Mouse (Mus musculus) liver, adult (tissue): ENCODE measurements around the gene Glra4.

Experiments
- GATA4 ChIP-seq: IDR thresholded peaks from 2 replicates; pipeline ENCODE4 v1.6.1; 2014; ENCODE audit warnings: mild to moderate bottlenecking, low read length; ENCODE audit not compliant: insufficient replicate concordance

The Glra4 gene

DNA sequence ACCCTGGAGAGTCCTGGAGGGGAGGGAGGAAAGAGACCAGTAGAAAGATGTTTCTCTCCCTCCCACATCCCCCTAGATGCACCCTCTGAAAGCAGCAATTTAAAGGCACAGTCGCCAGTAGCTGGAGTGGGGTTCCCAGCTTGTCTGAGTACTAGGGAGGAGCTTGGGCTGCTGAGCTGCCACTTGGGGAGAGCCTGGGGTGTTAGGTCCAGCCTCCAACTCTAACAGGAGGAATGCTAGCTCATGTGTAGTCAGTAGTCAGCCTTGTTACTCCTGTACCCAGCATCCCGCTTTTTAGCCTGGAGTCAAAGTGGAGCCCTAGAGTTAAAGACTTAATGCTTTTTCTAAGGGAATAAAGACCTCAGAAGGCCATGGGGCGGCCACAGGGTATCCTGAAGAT, at the start of gene Glra4:
Gene Glra4 (minus strand): TSS at position 101 of the 400 bp plus-strand sequence.
- TF ChIP-seq GATA4 = no peak

DNA sequence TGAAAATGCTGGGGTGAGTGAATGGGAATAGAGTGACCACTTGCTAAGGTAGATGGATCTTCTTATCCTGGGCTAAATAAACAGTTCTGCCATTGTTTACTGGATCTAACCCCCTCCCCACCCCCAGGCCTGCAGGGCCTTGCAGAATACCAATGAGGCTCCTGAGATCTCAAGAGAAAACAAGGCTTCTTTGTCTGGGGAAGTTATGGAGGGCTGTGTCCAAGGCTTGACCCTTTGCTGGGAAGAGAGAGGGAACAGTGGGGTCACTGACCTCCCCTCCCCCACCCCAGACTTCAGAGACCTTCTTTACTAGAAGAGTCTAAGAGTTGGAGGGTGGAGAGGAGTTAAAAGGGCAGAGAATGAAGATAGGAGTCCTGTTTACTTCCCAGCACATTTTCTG, 48.7 kb upstream of the Glra4 start:
- TF ChIP-seq GATA4 = no peak

DNA sequence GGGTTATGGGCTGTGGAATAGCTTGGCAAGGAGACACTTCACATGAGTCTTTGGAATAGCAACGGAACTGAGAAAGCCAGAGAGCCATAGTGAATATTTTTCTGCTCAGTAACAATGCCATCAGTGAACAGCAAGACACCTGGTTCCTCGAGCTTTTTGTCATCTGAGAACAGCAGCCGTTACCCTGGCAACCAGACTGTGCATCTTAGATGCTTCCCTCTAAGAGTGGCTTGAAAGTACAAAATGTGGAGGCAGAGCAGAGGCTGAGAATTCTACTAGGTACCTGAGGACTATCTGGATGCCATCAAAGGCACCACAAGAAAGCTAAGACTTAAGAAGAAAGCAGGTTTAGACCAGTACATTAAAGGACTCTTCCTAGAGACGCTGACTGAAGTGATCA, 45.1 kb upstream of the Glra4 start:
- TF ChIP-seq GATA4 = no peak

DNA sequence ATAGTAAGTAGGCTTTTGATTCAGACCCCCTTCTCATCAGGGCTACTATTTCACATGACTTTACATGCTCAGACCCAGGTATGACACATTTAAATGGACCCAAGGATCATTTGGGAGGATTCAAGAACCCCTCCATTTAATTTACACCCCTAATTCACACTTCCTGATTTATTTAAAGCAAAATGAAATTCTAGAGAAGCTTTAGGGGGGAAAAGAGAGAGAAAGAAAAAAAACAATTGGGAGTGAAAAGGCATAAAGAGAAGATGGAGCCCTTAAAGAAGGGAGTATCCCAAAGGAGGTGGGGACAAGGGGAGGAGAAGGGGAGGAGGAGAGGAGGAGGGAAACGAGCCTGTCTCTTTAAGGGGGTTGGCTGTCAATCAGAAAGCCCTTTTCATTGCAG, 42.4 kb upstream of the Glra4 start, which contains the start of gene Plp1:
Gene Plp1 (plus strand): TSS at position 301 of the 400 bp plus-strand sequence.
- TF ChIP-seq GATA4 = no peak

DNA sequence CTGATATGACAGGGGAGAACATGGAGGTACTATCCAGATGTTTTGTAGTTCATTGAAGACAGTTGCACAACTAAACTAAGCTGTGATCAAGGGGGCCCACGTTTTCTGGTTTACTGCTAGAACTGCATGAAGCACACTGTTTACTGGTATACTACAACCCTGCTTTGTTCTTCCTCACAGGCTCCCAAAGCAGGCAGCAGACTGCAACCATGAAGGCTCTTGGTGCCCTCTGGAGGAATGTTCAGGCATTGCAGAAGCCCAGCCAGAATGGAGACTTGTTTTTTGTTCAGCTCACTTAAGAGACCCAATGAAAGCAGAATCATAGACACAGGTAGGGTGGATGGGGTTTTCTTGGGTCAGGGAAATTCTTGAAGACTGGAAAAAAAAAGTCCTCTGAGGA, 40.3 kb upstream of the Glra4 start:
- no peak for TF ChIP-seq GATA4

DNA sequence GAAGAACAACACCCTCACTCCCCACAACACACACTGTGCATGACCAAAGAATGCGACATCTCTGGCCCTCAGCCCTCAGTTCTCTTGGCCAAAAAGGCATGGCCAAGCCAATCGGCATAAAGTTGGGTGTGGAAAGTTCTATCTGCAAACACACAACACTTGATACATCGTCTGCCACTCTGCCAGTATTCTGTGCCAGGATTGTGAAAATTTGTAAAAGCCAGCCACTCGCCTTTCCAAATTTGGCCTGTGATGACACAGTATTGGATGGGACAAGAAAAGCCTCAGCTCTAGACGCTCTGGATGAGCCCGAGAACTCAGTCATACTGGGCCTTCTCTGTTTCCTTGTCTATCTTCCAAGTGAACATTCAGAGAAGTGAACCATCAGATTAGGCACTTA, 39.8 kb upstream of the Glra4 start:
- TF ChIP-seq GATA4 = no peak

DNA sequence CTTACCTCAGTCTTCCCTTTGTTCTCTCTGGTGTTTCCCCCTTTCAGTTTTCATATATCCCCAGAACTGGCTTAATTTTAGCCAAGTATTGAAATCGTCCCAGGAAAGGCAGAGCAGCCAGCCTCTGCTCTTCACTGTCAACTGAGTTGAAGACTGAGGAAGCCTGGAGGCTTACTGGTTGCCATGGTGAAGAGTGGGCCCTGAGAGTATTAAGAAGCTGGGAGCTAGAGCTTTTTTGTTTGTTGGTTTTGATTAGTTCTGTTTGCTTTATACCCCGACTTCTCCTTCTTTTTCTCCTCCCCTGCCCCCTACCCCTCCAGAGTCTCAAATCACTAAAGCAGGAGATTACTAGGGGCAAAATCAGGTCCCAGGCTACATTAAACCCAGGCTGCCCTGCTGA, 17.3 kb upstream of the Glra4 start:
- TF ChIP-seq GATA4 = no peak

DNA sequence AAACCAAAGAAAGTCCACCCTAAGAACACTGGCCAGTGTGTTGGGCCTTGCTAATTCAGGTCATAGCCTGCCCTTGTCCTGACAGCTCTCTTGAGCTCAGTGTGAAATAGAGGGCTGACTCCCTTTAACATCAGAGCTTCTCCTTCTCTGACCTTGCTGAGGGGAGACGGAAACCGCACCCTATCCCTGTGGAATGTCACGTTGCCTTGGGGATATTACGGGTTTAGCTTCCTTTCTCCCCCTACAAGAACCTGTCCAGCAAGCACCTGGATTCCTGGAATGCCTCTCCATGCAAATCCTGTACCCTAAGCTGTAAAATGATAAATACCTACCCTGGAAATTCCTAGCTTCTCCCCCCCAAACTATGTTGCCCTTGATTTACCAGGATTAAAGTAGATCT, 9.5 kb upstream of the Glra4 start:
- TF ChIP-seq GATA4 = no peak

DNA sequence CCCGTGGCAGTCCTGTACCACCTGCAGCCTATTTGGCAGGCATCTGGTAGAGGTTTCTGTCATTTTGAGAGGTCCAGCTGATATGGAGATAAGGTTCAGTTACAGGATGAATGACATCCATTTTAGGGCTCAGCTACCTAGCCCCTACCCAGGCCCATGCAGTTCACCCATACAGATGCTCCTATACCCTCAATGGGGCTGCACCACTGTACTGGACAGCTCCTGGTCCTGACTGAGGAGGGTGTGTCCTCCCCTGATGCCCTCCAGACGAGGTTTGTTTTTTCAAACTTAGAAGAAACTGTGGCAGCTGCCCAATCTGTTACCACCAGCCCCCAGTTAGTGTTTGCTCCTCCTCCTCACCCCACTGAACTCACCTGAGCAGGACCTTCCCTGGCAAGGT, 679 bp downstream of the Glra4 start:
- TF ChIP-seq GATA4 = no peak

DNA sequence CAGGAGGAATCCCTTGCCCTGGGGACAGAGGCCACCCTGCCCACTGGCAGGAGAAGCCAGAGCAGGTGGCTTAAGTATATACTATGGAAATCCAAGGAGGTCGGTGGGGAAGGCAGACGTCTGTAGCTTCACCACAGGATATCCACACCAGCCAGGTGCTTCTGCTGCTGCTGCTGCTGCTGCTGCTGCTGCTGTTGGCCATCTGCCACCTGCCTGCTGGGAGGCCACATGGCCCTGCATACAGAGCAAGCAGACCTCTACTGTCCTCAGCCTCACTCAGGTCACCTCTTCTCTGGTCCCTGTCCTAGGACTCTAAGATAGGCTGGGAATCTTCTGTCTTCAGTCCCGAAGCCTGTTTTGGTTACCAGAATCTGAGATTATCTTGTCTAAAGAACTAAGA, 1.9 kb downstream of the Glra4 start:
- no peak for TF ChIP-seq GATA4

DNA sequence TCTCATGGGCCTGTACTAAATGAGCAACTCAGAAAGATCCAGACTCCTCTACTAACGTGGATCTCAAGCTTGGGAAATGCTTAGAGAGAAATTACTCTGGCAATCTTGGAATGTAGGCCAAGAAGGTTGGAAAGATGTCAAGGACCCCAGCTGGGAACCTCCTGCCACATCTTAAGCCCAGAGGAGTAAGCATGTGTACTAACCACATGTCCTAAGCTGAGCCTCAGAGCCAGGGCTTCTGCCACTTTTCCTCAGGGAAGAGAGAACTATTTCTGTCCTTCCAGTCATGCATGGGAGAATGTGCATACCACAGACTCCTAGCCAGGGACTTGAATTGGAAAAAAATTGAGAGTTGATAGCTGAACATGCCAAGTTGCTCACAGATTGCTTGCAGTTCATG, 6.9 kb downstream of the Glra4 start:
- TF ChIP-seq GATA4 = no peak

DNA sequence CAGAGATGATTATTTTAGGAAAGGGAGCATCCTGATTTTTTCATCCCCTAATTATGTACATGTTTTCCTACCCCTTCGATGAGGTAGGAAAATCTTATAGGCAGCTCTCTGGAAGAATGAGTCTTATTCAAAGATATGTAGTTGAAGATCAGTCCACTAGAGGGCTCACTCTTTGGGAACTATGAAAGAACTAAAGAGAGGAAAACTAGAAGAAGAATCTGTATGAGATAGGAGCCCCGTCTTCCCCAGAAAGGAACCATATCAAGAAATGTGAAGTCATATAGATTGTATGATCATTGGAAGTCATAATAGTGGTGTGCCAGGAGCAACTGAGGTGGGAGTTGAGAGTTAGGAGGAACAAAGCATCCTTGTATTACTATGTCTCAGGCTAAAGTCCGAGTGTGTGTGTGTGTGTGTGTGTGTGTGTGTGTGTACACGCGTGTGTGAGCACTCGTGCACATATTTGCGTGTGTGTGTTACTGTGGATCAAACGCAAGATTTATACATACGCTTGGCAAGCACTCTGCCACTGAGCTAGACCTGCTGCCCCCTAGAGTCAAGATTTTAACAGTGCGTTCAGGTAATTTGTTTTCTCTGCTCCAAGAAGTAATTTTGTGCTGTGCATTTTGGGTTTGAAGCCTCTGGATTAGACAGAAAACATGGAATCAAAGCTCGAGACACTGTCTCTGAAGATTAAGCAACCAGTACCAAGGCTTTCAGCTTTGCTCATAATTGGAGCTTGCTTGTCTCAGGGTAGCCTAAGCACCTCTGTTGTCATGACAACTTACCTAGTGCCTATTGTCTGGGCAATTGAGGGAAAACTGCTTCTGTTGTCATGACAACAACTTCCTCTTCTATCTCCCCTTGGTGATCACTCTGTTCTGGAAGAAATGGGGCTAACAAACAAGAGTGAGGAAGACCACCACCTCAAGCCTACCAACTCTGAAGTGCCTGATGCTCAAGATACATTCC, 18.6 kb downstream of the Glra4 start:
- no peak for TF ChIP-seq GATA4

DNA sequence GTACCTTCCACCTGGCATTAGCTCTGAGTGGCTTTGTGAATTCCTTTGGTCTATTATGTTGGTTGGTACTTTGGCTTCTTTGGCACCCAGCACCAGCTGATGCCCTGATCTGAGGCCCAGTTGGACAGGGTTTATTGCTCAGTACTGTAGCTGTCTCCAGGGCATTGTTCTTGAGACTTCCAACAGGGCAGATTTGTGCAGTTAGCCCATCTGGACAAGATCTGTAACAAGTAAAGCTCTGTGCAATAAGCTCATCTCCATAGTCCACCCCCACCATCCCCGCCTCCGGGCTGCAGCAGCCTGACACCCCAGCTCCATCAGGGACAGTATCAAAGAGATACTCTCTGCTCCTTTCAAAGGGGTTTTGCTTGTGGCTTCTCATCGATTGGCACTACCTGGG, 24.5 kb downstream of the Glra4 start:
- TF ChIP-seq GATA4 = no peak

DNA sequence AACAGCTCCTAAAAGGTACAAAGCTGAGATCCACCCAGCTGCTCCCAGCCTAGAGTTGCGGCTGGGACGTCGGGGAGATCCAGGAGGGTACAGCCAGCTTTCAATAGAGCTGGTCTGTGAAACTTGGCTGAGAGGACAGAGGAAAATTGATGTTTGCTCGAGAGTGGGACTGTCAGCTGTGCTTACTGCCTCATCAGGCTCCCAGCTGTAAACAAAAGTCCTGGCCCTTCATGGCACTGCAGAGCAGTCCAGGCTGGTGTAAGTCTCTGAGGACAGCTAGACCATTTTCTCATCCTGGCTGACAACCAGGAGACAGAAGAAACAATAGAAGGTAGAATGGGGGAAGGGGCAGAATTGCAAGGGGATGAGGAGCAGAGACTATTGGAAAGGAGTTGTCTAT, 30.6 kb downstream of the Glra4 start:
- TF ChIP-seq GATA4 = no peak

DNA sequence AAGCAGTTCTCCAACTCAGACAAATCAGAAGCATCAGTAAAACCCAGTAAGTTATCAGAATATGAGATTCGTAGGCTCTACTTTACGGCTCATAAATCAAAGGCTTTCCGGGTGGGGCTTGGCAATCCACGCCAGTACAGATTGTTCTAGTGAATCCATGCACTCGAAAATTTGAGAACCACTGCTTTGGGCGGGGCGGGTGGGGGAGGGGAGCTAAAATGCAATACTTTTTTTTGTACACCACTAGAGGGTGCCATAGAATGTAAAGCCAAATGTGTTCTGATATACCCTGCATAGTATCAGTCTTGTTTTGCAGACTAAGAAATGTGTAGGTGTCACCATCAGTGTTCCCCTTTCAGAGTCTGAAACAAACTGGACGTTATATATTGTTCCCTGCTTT, 35.3 kb downstream of the Glra4 start:
- no peak for TF ChIP-seq GATA4

DNA sequence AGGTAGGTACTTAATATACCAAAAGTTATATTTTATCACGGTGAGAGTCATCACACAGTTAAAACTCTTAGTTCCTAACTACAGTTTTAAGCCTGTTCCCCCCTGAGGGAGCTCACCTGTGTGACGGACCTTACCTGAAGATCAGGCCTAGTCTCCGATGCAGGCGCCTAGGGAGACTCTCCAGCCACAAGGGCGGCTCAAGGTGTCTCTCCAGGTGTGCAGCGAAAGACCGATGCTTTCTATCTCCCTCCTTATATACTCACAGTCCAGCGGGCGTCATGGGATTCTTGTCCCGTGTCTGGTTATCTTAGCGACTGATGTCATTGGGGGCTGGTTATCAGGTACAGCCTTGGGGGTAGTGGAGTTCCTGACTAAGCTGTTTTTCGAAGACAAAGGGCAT, 36.5 kb downstream of the Glra4 start, which contains the start of gene Morf4l2:
Gene Morf4l2 (minus strand): TSS at position 232 of the 400 bp plus-strand sequence.
- TF ChIP-seq GATA4 = no peak

DNA sequence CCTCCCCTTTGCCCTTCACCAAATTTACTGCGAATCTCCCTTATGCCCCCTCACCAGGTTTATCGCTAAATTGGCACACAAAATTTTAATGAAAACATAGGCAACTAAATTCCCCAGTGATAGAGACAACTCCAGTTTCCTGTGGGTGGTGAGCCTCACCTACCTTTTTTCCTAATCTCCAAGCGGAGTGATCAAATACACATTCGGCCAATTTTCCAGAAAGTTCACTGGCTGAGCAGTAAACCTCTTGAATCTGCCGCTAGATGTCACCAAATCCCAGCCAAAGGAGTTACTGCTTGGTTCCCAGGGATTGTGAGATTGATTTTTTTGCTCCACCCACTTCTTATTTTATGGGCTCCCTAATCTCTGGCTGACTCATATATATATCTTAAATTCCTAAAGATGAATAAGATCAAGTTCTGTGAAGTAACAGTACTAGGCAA, 37.3 kb downstream of the Glra4 start:
- no peak for TF ChIP-seq GATA4

DNA sequence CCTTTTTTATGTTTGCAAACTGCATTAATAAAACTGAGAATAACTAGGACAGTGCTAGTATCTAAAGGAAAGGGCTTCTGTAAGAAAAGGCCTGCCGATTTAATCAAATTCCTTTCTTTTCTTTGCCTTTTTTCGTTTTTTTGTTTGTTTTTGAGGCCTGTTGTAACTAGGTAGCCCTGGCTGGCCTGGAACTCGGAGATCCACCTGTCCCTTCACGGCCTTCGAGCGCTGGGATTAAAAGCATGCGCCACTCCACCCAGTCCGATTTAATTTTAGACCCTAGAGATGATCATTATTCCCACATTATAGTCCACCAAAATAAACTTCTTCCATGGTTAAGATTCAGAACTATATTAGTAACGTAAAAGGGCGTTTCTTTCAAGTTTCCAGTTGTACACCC, 37.7 kb downstream of the Glra4 start:
- TF ChIP-seq GATA4 = no peak
